Mouse (Mus musculus): ENCODE results near the gene Gm7929.
"Not testable (repeated sequence)": the region's sequence is repeated elsewhere in the genome, so short reads cannot be mapped to it uniquely, and the experiment has no call there.

Gene Gm7929

GRCm38 (mm10) chr14:41750514-41750913 lies at the start of gene Gm7929:
Gene Gm7929 (minus strand): TSS chr14:41750614.
- DNase-seq (ENCODE audit: low read depth, low spot score) = not testable (repeated sequence)

- DNase-seq (ENCODE audit: low read depth, low spot score) = not testable (repeated sequence)
Observed at GRCm38 (mm10) chr14:41772341-41772740, 21.9 kb upstream of the Gm7929 start, which contains the start of gene Gm47189. Gene Gm47189 (minus strand): TSS chr14:41772441.

DNA sequence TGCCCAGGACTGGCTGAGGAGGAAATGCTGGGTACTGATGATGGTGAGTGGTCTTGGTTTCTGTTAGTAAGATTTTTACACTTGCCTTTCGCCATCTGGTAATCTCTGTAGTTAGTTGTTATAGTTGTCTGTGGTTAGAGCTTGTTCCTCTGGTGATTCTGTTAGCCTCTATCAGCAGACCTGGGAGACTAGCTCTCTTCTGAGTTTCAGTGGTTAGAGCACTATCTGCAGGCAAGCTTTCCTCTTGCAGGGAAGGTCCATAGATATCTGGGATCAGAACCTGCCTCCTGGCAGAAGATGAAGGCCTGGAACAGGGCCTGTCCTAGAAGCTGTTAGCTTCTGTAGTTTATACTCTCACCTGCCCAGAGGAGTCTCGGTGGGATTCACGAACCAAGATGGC lies 5.5 kb upstream of the Gm7929 start:
- DNase-seq (ENCODE audit: low read depth, low spot score) = not testable (repeated sequence)

DNA sequence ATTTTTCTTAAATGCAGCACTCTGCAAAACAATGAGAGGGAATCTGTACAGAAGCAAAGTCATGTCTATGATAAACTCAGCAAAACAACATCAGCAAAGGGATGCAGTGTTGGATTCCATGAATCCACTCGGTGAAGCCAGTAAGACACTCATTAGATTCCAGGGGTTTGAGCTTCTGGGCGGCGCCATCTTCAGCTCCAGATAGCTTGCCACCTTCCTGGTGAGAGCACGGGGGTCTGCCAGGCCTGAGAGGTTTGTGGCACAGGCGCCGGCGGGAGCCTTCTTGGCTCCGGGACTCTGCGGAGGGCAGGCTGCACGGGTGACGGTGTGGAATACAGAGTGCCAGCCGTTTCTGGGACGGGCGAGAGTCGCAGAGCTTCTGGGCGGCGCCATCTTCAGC lies 27.0 kb downstream of the Gm7929 start:
- not testable (repeated sequence) for DNase-seq (ENCODE audit: low read depth, low spot score)

DNA sequence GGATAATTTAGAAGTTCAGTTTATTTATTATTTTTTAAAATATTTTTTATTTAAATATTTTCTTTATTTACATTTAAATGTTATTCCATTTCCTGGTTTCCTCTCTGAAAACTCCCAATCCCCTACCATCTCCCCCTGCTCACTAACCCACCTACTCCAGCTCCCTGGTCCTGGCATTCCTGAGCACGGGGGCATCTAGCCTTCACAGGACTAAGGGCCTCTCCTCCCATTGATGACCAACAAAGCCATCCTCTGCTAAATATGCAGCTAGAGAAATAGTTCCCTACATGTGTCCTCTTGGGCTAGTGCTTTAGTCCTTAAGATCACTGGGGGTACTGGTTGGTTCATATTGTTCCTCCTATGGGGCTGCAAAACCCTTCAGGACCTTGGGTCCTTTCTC lies 33.2 kb downstream of the Gm7929 start:
- not testable (repeated sequence) for DNase-seq (ENCODE audit: low read depth, low spot score)

DNA sequence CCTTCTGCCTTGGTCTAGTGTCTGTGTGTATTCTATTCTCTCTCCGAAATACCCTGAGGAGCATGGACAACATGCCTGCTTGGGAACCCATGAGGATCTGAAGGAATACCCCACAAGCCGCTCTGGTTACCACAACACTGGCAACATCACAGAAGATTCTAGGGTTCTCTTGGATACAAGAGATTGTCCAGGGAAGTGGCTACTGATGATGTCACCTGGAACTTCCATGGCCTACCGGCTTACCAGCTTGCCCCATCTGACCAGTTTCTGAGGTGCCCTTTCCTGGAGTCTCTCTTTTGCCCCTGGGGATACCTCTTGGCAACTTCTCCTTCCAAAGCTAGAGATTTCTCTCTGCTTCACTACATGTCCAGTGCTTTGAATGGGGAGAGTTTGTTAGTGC lies 48.6 kb downstream of the Gm7929 start, which contains the start of gene Gm8068:
Gene Gm8068, minus strand, starts transcription at position 101 of the 400 bp plus-strand sequence.
- DNase-seq (ENCODE audit: low read depth, low spot score) = not testable (repeated sequence)

All from retina, postnatal 7 days (tissue).